Mouse (Mus musculus): ENCODE measurements around the gene Olfr312. TPM values are rescaled to one million over a fixed set of nuclear protein-coding genes. Genes with fewer than 3 reads are reported as not detected.
"Not testable (repeated sequence)": the region's sequence is repeated elsewhere in the genome, so short reads cannot be mapped to it uniquely, and the experiment has no call there.

Gene Olfr312
- polyA plus RNA-seq, 1 experiment from 2014 or later = 0.10 TPM

- no peaks in the 10 kb centered on the region for H3K9me3 ChIP-seq (replicated peaks)
- no peak within 1 kb of the TSS for H3K27ac ChIP-seq (ENCODE audit: poor library complexity, severe bottlenecking)
- H3K9ac ChIP-seq = no peak within 1 kb of the TSS
- H3K4me1 ChIP-seq (replicated peaks) = 0 out of 2 replicates have a peak, but pooled peaks cover 10% of the 10 kb centered on the region
- peak within 1 kb of the TSS; percentile 40; the same call in 1 of the 2 replicates for H3K4me2 ChIP-seq
- 41% methylated on average over 14 of the region's 14 CpGs for WGBS
- H3K27me3 ChIP-seq (replicated peaks) = peaks cover 4% of the 10 kb centered on the region; the same call in 1 of the 2 replicates
- no peak within 1 kb of the TSS for H3K4me3 ChIP-seq
- H3K36me3 ChIP-seq = no peaks in the 10 kb centered on the region
- peak; percentile 42; the same call in 1 of the 2 replicates for ATAC-seq (ENCODE audit: insufficient number of reproducible peaks, low FRiP score)
These were observed 27.3 kb upstream of the Olfr312 start, which contains the start of gene Fam183b for GRCm38 (mm10) chr11:58801558-58802228. Fam183b (minus strand) TSS chr11:58801960.

- ATAC-seq (ENCODE audit: insufficient number of reproducible peaks, low FRiP score) = no peak
- Histone ChIP-seq H3K4me2 (no peak overlapping the region), H3K9ac (no peak overlapping the region), H3K27ac (ENCODE audit: poor library complexity, severe bottlenecking) (no peak overlapping the region), H3K27me3 (replicated peaks) (peaks cover 3% of the 10 kb centered on the region; the same call in 1 of the 2 replicates), H3K4me3 (no peak overlapping the region), H3K36me3 (no peaks in the 10 kb centered on the region), H3K9me3 (replicated peaks) (no peaks in the 10 kb centered on the region), H3K4me1 (replicated peaks) (0 out of 2 replicates have a peak, but pooled peaks cover 10% of the 10 kb centered on the region)
- 67% methylated on average over 4 of the region's 4 CpGs for WGBS
These were observed 25.2 kb upstream of the Olfr312 start for GRCm38 (mm10) chr11:58803871-58804270.

GRCm38 (mm10) chr11:58804393-58804792, 24.6 kb upstream of the Olfr312 start:
- Histone ChIP-seq H3K4me3 (no peak overlapping the region), H3K4me1 (replicated peaks) (0 out of 2 replicates have a peak, but pooled peaks cover 10% of the 10 kb centered on the region), H3K36me3 (no peaks in the 10 kb centered on the region), H3K9ac (no peak overlapping the region), H3K27me3 (replicated peaks) (no peaks in the 10 kb centered on the region), H3K9me3 (replicated peaks) (no peaks in the 10 kb centered on the region), H3K27ac (ENCODE audit: poor library complexity, severe bottlenecking) (no peak overlapping the region), H3K4me2 (no peak overlapping the region)
- WGBS = 57% methylated on average over 2 of the region's 2 CpGs
- ATAC-seq (ENCODE audit: insufficient number of reproducible peaks, low FRiP score) = no peak

- Histone ChIP-seq H3K4me1 (replicated peaks) (no peaks in the 10 kb centered on the region), H3K9ac (no peak overlapping the region), H3K27me3 (replicated peaks) (no peaks in the 10 kb centered on the region), H3K36me3 (no peaks in the 10 kb centered on the region), H3K4me2 (no peak overlapping the region), H3K4me3 (no peak overlapping the region), H3K27ac (ENCODE audit: poor library complexity, severe bottlenecking) (no peak overlapping the region), H3K9me3 (replicated peaks) (no peaks in the 10 kb centered on the region)
- ATAC-seq (ENCODE audit: insufficient number of reproducible peaks, low FRiP score) = no peak
- 5% methylated on average over 1 of the region's 1 CpGs for WGBS
These were observed 17.0 kb upstream of the Olfr312 start for GRCm38 (mm10) chr11:58812001-58812400.

GRCm38 (mm10) chr11:58814700-58815099, 14.3 kb upstream of the Olfr312 start, which contains the start of gene Olfr313:
Olfr313 (plus strand) TSS chr11:58815000.
- not testable (repeated sequence) for H3K27me3 ChIP-seq (replicated peaks); H3K9ac ChIP-seq; H3K36me3 ChIP-seq; H3K4me1 ChIP-seq (replicated peaks); H3K4me3 ChIP-seq; H3K27ac ChIP-seq (ENCODE audit: poor library complexity, severe bottlenecking); H3K4me2 ChIP-seq; H3K9me3 ChIP-seq (replicated peaks); ATAC-seq (ENCODE audit: insufficient number of reproducible peaks, low FRiP score)
- 66% methylated on average over 1 of the region's 1 CpGs for WGBS

GRCm38 (mm10) chr11:58815676-58816075, 13.4 kb upstream of the Olfr312 start:
- no peaks in the 10 kb centered on the region for H3K4me1 ChIP-seq (replicated peaks)
- no peak for ATAC-seq (ENCODE audit: insufficient number of reproducible peaks, low FRiP score)
- no peaks in the 10 kb centered on the region for H3K9me3 ChIP-seq (replicated peaks)
- no peaks in the 10 kb centered on the region for H3K27me3 ChIP-seq (replicated peaks)
- H3K36me3 ChIP-seq = no peaks in the 10 kb centered on the region
- H3K9ac ChIP-seq = no peak overlapping the region
- H3K4me2 ChIP-seq = no peak overlapping the region
- H3K27ac ChIP-seq (ENCODE audit: poor library complexity, severe bottlenecking) = no peak overlapping the region
- H3K4me3 ChIP-seq = no peak overlapping the region
- WGBS = 80% methylated on average over 1 of the region's 1 CpGs

GRCm38 (mm10) chr11:58829764-58830163, 727 bp downstream of the Olfr312 start:
- 70% methylated on average over 3 of the region's 3 CpGs for WGBS

GRCm38 (mm10) chr11:58832541-58832940, 3.5 kb downstream of the Olfr312 start:
- not testable (repeated sequence) for H3K4me2 ChIP-seq; H3K4me3 ChIP-seq; ATAC-seq (ENCODE audit: insufficient number of reproducible peaks, low FRiP score); H3K9me3 ChIP-seq (replicated peaks); H3K27me3 ChIP-seq (replicated peaks); H3K4me1 ChIP-seq (replicated peaks); H3K27ac ChIP-seq (ENCODE audit: poor library complexity, severe bottlenecking); H3K9ac ChIP-seq; H3K36me3 ChIP-seq
- 74% methylated on average over 3 of the region's 3 CpGs for WGBS

More at GRCm38 (mm10) chr11:58829764-58830163, 727 bp downstream of the Olfr312 start:
- Histone ChIP-seq H3K4me1 (replicated peaks) (no peaks in the 10 kb centered on the region), H3K27me3 (replicated peaks) (no peaks in the 10 kb centered on the region), H3K4me3 (no peak overlapping the region), H3K9ac (no peak overlapping the region), H3K27ac (ENCODE audit: poor library complexity, severe bottlenecking) (no peak overlapping the region), H3K9me3 (replicated peaks) (no peaks in the 10 kb centered on the region), H3K4me2 (no peak overlapping the region), H3K36me3 (no peaks in the 10 kb centered on the region)
- ATAC-seq (ENCODE audit: insufficient number of reproducible peaks, low FRiP score) = no peak

- not testable (repeated sequence) for H3K4me3 ChIP-seq; ATAC-seq (ENCODE audit: insufficient number of reproducible peaks, low FRiP score); H3K36me3 ChIP-seq; H3K9ac ChIP-seq; H3K9me3 ChIP-seq (replicated peaks); H3K27ac ChIP-seq (ENCODE audit: poor library complexity, severe bottlenecking); H3K4me2 ChIP-seq; H3K4me1 ChIP-seq (replicated peaks); H3K27me3 ChIP-seq (replicated peaks)
These were observed 9.9 kb downstream of the Olfr312 start, which contains the start of gene Olfr311 for GRCm38 (mm10) chr11:58838951-58839350. Olfr311 (plus strand) TSS chr11:58839251.

GRCm38 (mm10) chr11:58846919-58847461, 18.0 kb downstream of the Olfr312 start, which contains the start of gene Gm12258:
Gm12258 (plus strand) TSS chr11:58847158.
- H3K4me3 ChIP-seq = peak within 1 kb of the TSS; percentile 95
- peak; percentile 100 for ATAC-seq (ENCODE audit: insufficient number of reproducible peaks, low FRiP score)
- no peaks in the 10 kb centered on the region for H3K27me3 ChIP-seq (replicated peaks)
- H3K27ac ChIP-seq (ENCODE audit: poor library complexity, severe bottlenecking) = peak within 1 kb of the TSS; percentile 78
- peak within 1 kb of the TSS; percentile 91 for H3K4me2 ChIP-seq
- 0 out of 2 replicates have a peak, but pooled peaks cover 3% of the 10 kb centered on the region for H3K9me3 ChIP-seq (replicated peaks)
- H3K9ac ChIP-seq = peak within 1 kb of the TSS; percentile 89
- peaks cover 19% of the 10 kb centered on the region for H3K36me3 ChIP-seq
- peaks cover 7% of the 10 kb centered on the region for H3K4me1 ChIP-seq (replicated peaks)
- WGBS = under 1% methylated on average over 24 of the region's 24 CpGs

- Histone ChIP-seq H3K9me3 (replicated peaks) (0 out of 2 replicates have a peak, but pooled peaks cover 3% of the 10 kb centered on the region), H3K27ac (ENCODE audit: poor library complexity, severe bottlenecking) (peak overlapping the region; percentile 78; the same call in 1 of the 2 replicates), H3K36me3 (peaks cover 25% of the 10 kb centered on the region), H3K4me3 (peak overlapping the region; percentile 95), H3K4me2 (peak overlapping the region; percentile 91), H3K4me1 (replicated peaks) (peaks cover 7% of the 10 kb centered on the region), H3K27me3 (replicated peaks) (no peaks in the 10 kb centered on the region), H3K9ac (peak overlapping the region; percentile 89)
- 44% methylated on average over 9 of the region's 9 CpGs for WGBS
- ATAC-seq (ENCODE audit: insufficient number of reproducible peaks, low FRiP score) = 0 out of 2 replicates have a peak, but pooled peaks have one; percentile 10
These were observed 18.6 kb downstream of the Olfr312 start for GRCm38 (mm10) chr11:58847636-58848035.
